Mouse (Mus musculus) frontal cortex, adult 2 months (tissue): ENCODE results near the gene Nanog. TPM values are rescaled to one million over a fixed set of nuclear protein-coding genes. Genes with fewer than 3 reads are reported as not detected.

Experiments used
- DNase-seq, 2 experiments: peaks; one replicate each; pipeline ENCODE4 v3.0.0; 2022; ENCODE audit warnings: low spot score in 1 of 2; ENCODE audit errors: extremely low spot score in 1 of 2
- polyA plus RNA-seq: library from polyadenylated mRNA; depleted of rRNA; stranded (reverse); fragments of >200 nt; gene quantifications from 2 replicates; pipeline ENCODE4 v1.2.3, GENCODE M21; 2012; rRNA removed

Gene Nanog
- polyA plus RNA-seq, 1 experiment: 0.06 TPM

- DNase-seq: no peak
Observed at GRCm38 (mm10) chr6:122761901-122762300, 54.6 kb downstream of the Nanog start.

GRCm38 (mm10) chr6:122762480-122762879 lies 55.2 kb downstream of the Nanog start:
- no peak for DNase-seq

- no peak for DNase-seq
Observed at GRCm38 (mm10) chr6:122762952-122763700, 55.8 kb downstream of the Nanog start.

GRCm38 (mm10) chr6:122763844-122764445 lies 56.7 kb downstream of the Nanog start:
- DNase-seq: no peak

Other genes starting within 250 kb of the Nanog start
- 51.2 and 54.9 TPM in 2 replicates for gene Rimklb, start 208.7 kb upstream of the Nanog start, polyA plus RNA-seq
- gene Mfap5, start 201.6 kb upstream of the Nanog start, polyA plus RNA-seq: 0.90 and 3.5 TPM in 2 replicates
- gene Aicda, start 153.7 kb upstream of the Nanog start, polyA plus RNA-seq: not detected in 2 replicates
- 3.3 and 5.5 TPM in 2 replicates for gene Apobec1, start 105.0 kb upstream of the Nanog start, polyA plus RNA-seq
- gene Gdf3, start 97.4 kb upstream of the Nanog start, polyA plus RNA-seq: not detected in 2 replicates
- not detected in 2 replicates for gene Dppa3, start 81.1 kb upstream of the Nanog start, polyA plus RNA-seq
- 101 and 105 TPM in 2 replicates for gene Slc2a3, start 94.2 kb downstream of the Nanog start, polyA plus RNA-seq
- 16.4 and 17.0 TPM in 2 replicates for gene Foxj2, start 112.4 kb downstream of the Nanog start, polyA plus RNA-seq
- 1.0 and 1.6 TPM in 2 replicates for gene C3ar1, start 148.7 kb downstream of the Nanog start, polyA plus RNA-seq
- gene Necap1, start 167.0 kb downstream of the Nanog start, polyA plus RNA-seq: 134 and 142 TPM in 2 replicates
- gene Clec4a1, start 214.4 kb downstream of the Nanog start, polyA plus RNA-seq: 0.38 and 0.52 TPM in 2 replicates
- 0.53 and 0.68 TPM in 2 replicates for gene Clec4a3, start 245.0 kb downstream of the Nanog start, polyA plus RNA-seq